Mouse (Mus musculus) large intestine, adult 2 months (tissue): ENCODE data around the gene Fam169a. TPM values are rescaled to one million over a fixed set of nuclear protein-coding genes. Genes with fewer than 3 reads are reported as not detected.

ENCODE experiments used
- DNase-seq: peaks from one replicate; pipeline ENCODE4 v3.0.0-alpha.2; 2012; ENCODE audit warnings: low read depth, low spot score
- WGBS: fragments of 180-500 bp; shearing (Covaris S2); methylation state at CpG from one replicate; pipeline ENCODE4 v1.1.7; 2018; 5-methylcytosine and 5-hydroxymethylcytosine counted together
- polyA plus RNA-seq: library from polyadenylated mRNA; depleted of rRNA; stranded (reverse); fragments of >200 nt; gene quantifications from 2 replicates; pipeline ENCODE4 v1.2.3, GENCODE M21; 2012; rRNA removed

Gene Fam169a
- polyA plus RNA-seq, 1 experiment: 0.04 TPM

DNA sequence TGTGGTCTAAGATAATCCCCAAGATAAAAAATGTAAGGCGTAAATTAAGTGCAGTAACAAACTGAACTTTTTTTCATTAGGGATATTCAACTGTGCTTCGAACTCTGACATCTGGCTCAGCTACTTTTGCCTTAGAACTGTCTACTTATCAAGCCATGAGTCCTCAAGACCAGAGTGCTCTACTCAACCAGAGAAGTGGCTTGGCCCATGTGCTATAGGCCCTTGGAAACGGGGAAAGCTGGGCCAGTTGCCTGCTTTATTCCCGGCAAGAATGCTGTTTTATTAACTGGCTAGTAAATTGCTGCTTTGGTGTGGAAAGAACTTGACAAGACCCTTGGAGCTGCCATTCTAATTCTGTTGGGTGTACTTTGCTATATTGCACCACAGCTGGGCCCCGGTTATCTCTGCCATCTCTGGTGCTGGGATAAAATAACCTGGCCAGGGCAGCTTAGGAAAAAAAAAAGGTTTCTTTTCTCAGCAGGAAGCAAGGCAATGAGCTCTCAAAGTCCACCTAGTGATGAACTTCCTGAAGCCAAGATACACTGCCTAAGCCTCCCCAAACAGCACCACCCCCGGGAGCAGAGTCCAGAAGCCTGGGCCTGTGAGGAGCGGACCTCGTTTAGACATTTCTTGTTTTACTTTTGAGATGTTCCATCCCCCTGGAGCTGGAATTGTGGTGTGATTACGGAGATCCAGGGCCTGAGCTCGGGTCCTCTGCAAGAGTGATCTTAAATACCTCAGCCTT is 108.6 kb downstream of the Fam169a start:
- no peak for DNase-seq
- WGBS: 41% methylated on average over 10 of the region's 10 CpGs

- DNase-seq: no peak
- WGBS: 83% methylated on average over 5 of the region's 5 CpGs
Observed at GRCm38 (mm10) chr13:97176731-97177130, 109.6 kb downstream of the Fam169a start.

GRCm38 (mm10) chr13:97178943-97179342 is 111.9 kb downstream of the Fam169a start:
- 90% methylated on average over 7 of the region's 7 CpGs for WGBS
- DNase-seq: no peak

- WGBS: 84% methylated on average over 6 of the region's 6 CpGs
- DNase-seq: no peak
Observed at GRCm38 (mm10) chr13:97180113-97180828, 113.2 kb downstream of the Fam169a start.

Other genes starting within 250 kb of the Fam169a start
- gene Gcnt4, start 142.6 kb upstream of the Fam169a start, polyA plus RNA-seq: 10.7 and 23.6 TPM in 2 replicates
- not detected in 2 replicates for gene 1700029F12Rik, start 32.9 kb upstream of the Fam169a start, polyA plus RNA-seq
- gene Gm6169, start 32.0 kb downstream of the Fam169a start, polyA plus RNA-seq: 3.8 and 5.5 TPM in 2 replicates
- 17.2 and 23.2 TPM in 2 replicates for gene Gfm2, start 70.7 kb downstream of the Fam169a start, polyA plus RNA-seq
- gene Nsa2, start 70.7 kb downstream of the Fam169a start, polyA plus RNA-seq: 25.8 and 31.1 TPM in 2 replicates
- gene Hexb, start 131.1 kb downstream of the Fam169a start, polyA plus RNA-seq: 53.5 and 98.7 TPM in 2 replicates
- 4.2 and 8.2 TPM in 2 replicates for gene Enc1, start 173.8 kb downstream of the Fam169a start, polyA plus RNA-seq